Comparison of ENCODE assay signal across 26 mouse cellular contexts in genomic region chr16:90259623-90260022, GRCm38 (mm10).
"Had no signal": no experiment of that assay in that cellular context is flagged by ENCODE, and none has a peak within 500 bp of the region (broad histone marks: within the 10 kb centered on the region; RNA-seq: fewer than 3 reads in every experiment).

No protein-coding gene starts in this region.

- ATAC-seq: forebrain, postnatal 0 days; hindbrain, embryonic 16.5 days; inflammation-experienced regulatory T-cells, adult 6 months; intestine, embryonic 15.5 days; liver, embryonic 12.5 days had no signal

- H3K9me3 ChIP-seq: hindbrain, embryonic 10.5 days; hindbrain, embryonic 12.5 days; intestine, embryonic 15.5 days; kidney, embryonic 15.5 days; limb, embryonic 13.5 days; limb, embryonic 15.5 days; liver, embryonic 12.5 days had no signal

- H3K4me2 ChIP-seq: heart, embryonic 11.5 days; hindbrain, embryonic 12.5 days; hindbrain, embryonic 14.5 days; intestine, embryonic 15.5 days; kidney, embryonic 15.5 days; limb, embryonic 13.5 days; limb, embryonic 15.5 days; liver, embryonic 12.5 days had no signal

- H3K4me1 ChIP-seq: hindbrain, embryonic 10.5 days; hindbrain, embryonic 12.5 days; intestine, embryonic 15.5 days; kidney, embryonic 15.5 days; limb, embryonic 13.5 days; limb, embryonic 15.5 days had no signal

- DNase-seq: forebrain, postnatal 0 days; gastrocnemius, postnatal 14 days; gastrocnemius, postnatal 36 days; heart, adult 2 months; heart, postnatal 10 days; heart, postnatal 4 days; kidney, adult 11 months; kidney, adult 2 months; kidney, adult 9 months; kidney, postnatal 14 days; kidney, postnatal 36 days; layer of hippocampus, adult 9-11 months; layer of hippocampus, postnatal 36 days; left cerebral cortex, postnatal 4 days had no signal

- H3K9ac ChIP-seq: forebrain, postnatal 0 days; hindbrain, embryonic 12.5 days; hindbrain, embryonic 14.5 days; intestine, embryonic 15.5 days; kidney, embryonic 15.5 days; limb, embryonic 13.5 days; limb, embryonic 15.5 days; liver, embryonic 12.5 days had no signal

- H3K4me3 ChIP-seq: heart, adult 2 months; hindbrain, embryonic 10.5 days; hindbrain, embryonic 12.5 days; intestine, embryonic 15.5 days; kidney, embryonic 15.5 days; limb, embryonic 13.5 days; limb, embryonic 15.5 days; liver, embryonic 12.5 days had no signal

- H3K27ac ChIP-seq: heart, adult 2 months; hindbrain, embryonic 10.5 days; hindbrain, embryonic 12.5 days; hindbrain, embryonic 14.5 days; intestine, embryonic 15.5 days; kidney, embryonic 15.5 days; kidney, postnatal 0 days; limb, embryonic 13.5 days; limb, embryonic 15.5 days; liver, embryonic 12.5 days had no signal

- H3K27me3 ChIP-seq: hindbrain, embryonic 12.5 days; intestine, embryonic 15.5 days; kidney, embryonic 15.5 days; limb, embryonic 13.5 days; limb, embryonic 15.5 days; liver, embryonic 12.5 days had no signal
